In the genomic region with DNA sequence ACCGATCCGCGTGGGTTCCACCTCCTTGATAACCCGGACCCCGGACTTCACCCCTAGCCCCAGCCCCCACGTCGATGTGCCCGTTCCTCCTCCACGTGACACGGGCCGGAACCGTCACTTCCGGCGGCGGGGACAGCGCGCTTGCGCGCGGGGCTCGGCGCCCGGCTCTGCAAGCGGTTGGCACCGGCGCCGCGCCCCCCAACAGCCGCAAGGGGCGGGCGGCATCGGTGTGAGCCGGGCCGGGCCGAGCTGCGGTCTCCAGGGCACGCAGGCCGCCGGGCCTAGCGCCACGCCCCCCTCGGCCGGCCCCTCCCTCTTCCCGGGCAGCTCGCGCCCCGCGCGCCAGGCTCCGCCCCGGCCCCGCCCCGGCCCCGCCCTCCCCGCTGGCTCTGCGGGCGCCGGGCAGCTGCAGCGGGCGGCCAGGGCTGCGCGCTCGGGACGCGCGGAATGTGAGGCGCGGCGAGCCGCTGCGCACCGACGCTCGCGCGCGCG, we compare ENCODE assay signal across 8 mouse cellular contexts. TPM values are rescaled to one million over a fixed set of nuclear protein-coding genes. Genes with fewer than 3 reads are reported as not detected.
DNase-seq lines count a peak whose midpoint lies in the region; ATAC-seq and TF ChIP-seq lines count a peak whose summit lies in the region.

A gene (plus strand): TSS at position 380 of the 492 bp plus-strand sequence.

- H3K9me3 ChIP-seq in hindbrain, embryonic 10.5 days, result no peaks in the 10 kb centered on the region
- no peaks in the 10 kb centered on the region for H3K9me3 ChIP-seq in lung, postnatal 0 days (ENCODE audit: low read length)

- H3K4me2 ChIP-seq in lung, postnatal 0 days (replicated peaks; ENCODE audit: low read depth, low read length), result peak within 1 kb of the TSS; percentile 84

- TF ChIP-seq EP300 in lung, postnatal 0 days (IDR thresholded peaks at IDR 0.05), result no peak

- TF ChIP-seq CTCF in lung, postnatal 0 days (IDR thresholded peaks at IDR 0.05), result peak; percentile 26; the same call in 1 of the 2 replicates

- ATAC-seq in lung, postnatal 0 days, result peak; percentile 94

- peak within 1 kb of the TSS; percentile 87 for H3K9ac ChIP-seq in lung, postnatal 0 days (replicated peaks; ENCODE audit: low read depth)

- peak within 1 kb of the TSS; percentile 96 for H3K27ac ChIP-seq in hindbrain, embryonic 10.5 days
- H3K27ac ChIP-seq in lung, postnatal 0 days (ENCODE audit: low read length), result peak within 1 kb of the TSS; percentile 97

- peaks cover 32% of the 10 kb centered on the region for H3K4me1 ChIP-seq in hindbrain, embryonic 10.5 days (replicated peaks)
- H3K4me1 ChIP-seq in lung, postnatal 0 days (ENCODE audit: insufficient read depth, low read depth, low read length), result no peaks in the 10 kb centered on the region; the same call in 1 of the 2 replicates

- no peaks in the 10 kb centered on the region for H3K27me3 ChIP-seq in hindbrain, embryonic 10.5 days (ENCODE audit: insufficient read depth, poor library complexity, severe bottlenecking)
- no peaks in the 10 kb centered on the region for H3K27me3 ChIP-seq in lung, postnatal 0 days (replicated peaks; ENCODE audit: insufficient read depth, low read length)

- peak within 1 kb of the TSS; percentile 92 for H3K4me3 ChIP-seq in hindbrain, embryonic 10.5 days
- peak within 1 kb of the TSS; percentile 91 for H3K4me3 ChIP-seq in lung, postnatal 0 days (ENCODE audit: low read depth, low read length)

- 1% methylated on average over 70 of the region's 78 CpGs for WGBS in hindbrain, embryonic 10.5 days
- under 1% methylated on average over 31 of the region's 78 CpGs for WGBS in lung, postnatal 0 days

- peak; percentile 96 for DNase-seq in Muller cell, postnatal 12 days (ENCODE audit: inconsistent ontology term)
- peak; percentile 82 for DNase-seq in cerebellum, adult 9-10 months
- DNase-seq in frontal cortex, adult 2 months (ENCODE audit: extremely low spot score in 1 of 2, low spot score in 1 of 2), result peak; percentile 66 to 84
- peak; percentile 91 for DNase-seq in hindbrain, embryonic 10.5 days (ENCODE audit: low spot score)
- peak; percentile 86 to 90 for DNase-seq in layer of hippocampus, postnatal 10 days (ENCODE audit: low spot score in 2 of 2)
- peak; percentile 94 for DNase-seq in lung, postnatal 0 days (ENCODE audit: low spot score)
- DNase-seq in ovary, postnatal 10 days (ENCODE audit: low spot score), result peak; percentile 83
- peak; percentile 88 for DNase-seq in thymus, postnatal 0 days (ENCODE audit: low spot score)

- no peaks in the 10 kb centered on the region for H3K36me3 ChIP-seq in hindbrain, embryonic 10.5 days
- H3K36me3 ChIP-seq in lung, postnatal 0 days (ENCODE audit: insufficient read depth, low read length), result no peaks in the 10 kb centered on the region

RNA-seq across cellular contexts. Expression of the gene that starts here (rescaled TPM):
- 7.5 and 7.6 TPM in 2 replicates for polyA plus RNA-seq in frontal cortex, adult 2 months (2012; rRNA removed)
- 10.1 and 10.2 TPM in 2 replicates for polyA plus RNA-seq in hindbrain, embryonic 10.5 days (2016; fragmentation: Nextera tagmentation; extraction: Ambion mirVana)
- total RNA-seq in layer of hippocampus, postnatal 10 days (2021), result 10 to 100 TPM; 14.6 to 15.2 TPM
- polyA plus RNA-seq in lung, postnatal 0 days (2015; fragmentation: Nextera tagmentation; extraction: Ambion mirVana), result 16.5 and 17.3 TPM in 2 replicates
- polyA plus RNA-seq in thymus, postnatal 0 days (2015; fragmentation: Nextera tagmentation; extraction: Ambion mirVana), result 24.3 and 29.7 TPM in 2 replicates

Comparison
In these comparisons a context has a peak if more than half of its experiments do, and no peak if none do; other contexts are left out.
1. Peak in every context shown above with its lines: DNase-seq, ATAC-seq, H3K4me3 ChIP-seq and H3K27ac ChIP-seq.